Mouse (Mus musculus) heart, embryonic 15.5 days (tissue): ENCODE measurements around the gene Atp6v0e. TPM values are rescaled to one million over a fixed set of nuclear protein-coding genes. Genes with fewer than 3 reads are reported as not detected.

Experiments
- ATAC-seq: fragments of 200-750 bp; cut with Nextera tagmentation; replicated peaks from 2 replicates; pipeline ENCODE4 v1.8.0; 2017; ENCODE audit warnings: low read depth, moderate TSS enrichment; ENCODE audit not compliant: insufficient number of reproducible peaks, insufficient read depth, low FRiP score
- H3K27ac ChIP-seq: fragments of 300-500 bp; sonication (generic); 2 replicates; pipeline ENCODE4 v1.5.1; 2015; ENCODE audit warnings: mild to moderate bottlenecking, inconsistent platforms
- H3K27me3 ChIP-seq: fragments of 300-500 bp; sonication (generic); 2 replicates; pipeline ENCODE4 v1.6.1; 2015; ENCODE audit warnings: inconsistent platforms
- H3K36me3 ChIP-seq: fragments of 300-500 bp; sonication (generic); 2 replicates; pipeline ENCODE4 v1.6.1; 2015; ENCODE audit warnings: mild to moderate bottlenecking, inconsistent platforms
- H3K4me1 ChIP-seq: fragments of 300-500 bp; sonication (generic); replicated peaks from 2 replicates; pipeline ENCODE4 v1.6.1; 2015; ENCODE audit warnings: inconsistent platforms
- H3K4me2 ChIP-seq: fragments of 300-500 bp; sonication (generic); 2 replicates; pipeline ENCODE4 v1.6.1; 2015; ENCODE audit warnings: inconsistent platforms, mild to moderate bottlenecking, moderate library complexity
- H3K4me3 ChIP-seq: fragments of 300-500 bp; sonication (generic); 2 replicates; pipeline ENCODE4 v1.5.1; 2015; ENCODE audit warnings: mild to moderate bottlenecking, inconsistent platforms
- H3K9ac ChIP-seq: fragments of 300-500 bp; sonication (generic); 2 replicates; pipeline ENCODE4 v1.6.1; 2015; ENCODE audit warnings: mild to moderate bottlenecking, inconsistent platforms
- H3K9me3 ChIP-seq: fragments of 300-500 bp; sonication (generic); replicated peaks from 2 replicates; pipeline ENCODE4 v1.6.1; 2016; ENCODE audit warnings: inconsistent platforms
- WGBS: fragments of 180-500 bp; shearing (Covaris S2); methylation state at CpG from one replicate; pipeline ENCODE4 v1.1.7; 2015; ENCODE audit warnings: mixed read lengths; 5-methylcytosine and 5-hydroxymethylcytosine counted together
- polyA plus RNA-seq: library from polyadenylated mRNA; unstranded; fragments of >200 nt; fragmentation: Nextera tagmentation; extraction: Ambion mirVana; gene quantifications from 2 replicates; pipeline ENCODE4 v1.2.1, GENCODE M21; 2015

The Atp6v0e gene
- polyA plus RNA-seq, 1 experiment from 2014 or later, result 200 TPM

DNA sequence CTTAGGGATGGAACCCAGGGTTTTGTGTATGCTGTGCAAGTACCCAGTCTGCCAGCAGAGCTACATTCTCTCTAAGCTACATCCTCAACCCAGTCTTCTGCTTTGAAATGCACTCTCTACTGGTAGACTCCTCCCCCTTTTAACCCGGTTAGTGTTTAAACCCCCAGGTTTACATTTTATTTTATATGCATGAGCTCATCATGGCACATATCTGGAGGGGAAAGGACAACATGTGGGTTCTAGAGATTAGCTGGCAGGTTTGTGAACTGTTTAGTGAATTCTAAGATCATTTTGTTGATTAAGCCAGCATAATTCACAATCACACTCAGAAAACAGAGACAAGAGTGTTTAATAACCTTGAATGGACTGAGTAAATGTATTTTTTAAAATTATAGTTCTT is 61.8 kb downstream of the Atp6v0e start:
- Histone ChIP-seq H3K36me3 (no peaks in the 10 kb centered on the region), H3K27ac (no peak overlapping the region), H3K4me2 (no peak overlapping the region), H3K27me3 (no peaks in the 10 kb centered on the region), H3K4me1 (peaks cover 13% of the 10 kb centered on the region; the same call in 1 of the 2 replicates), H3K9ac (no peak overlapping the region), H3K9me3 (no peaks in the 10 kb centered on the region), H3K4me3 (no peak overlapping the region)
- no peak for ATAC-seq
- 38% methylated on average over 1 of the region's 1 CpGs for WGBS

DNA sequence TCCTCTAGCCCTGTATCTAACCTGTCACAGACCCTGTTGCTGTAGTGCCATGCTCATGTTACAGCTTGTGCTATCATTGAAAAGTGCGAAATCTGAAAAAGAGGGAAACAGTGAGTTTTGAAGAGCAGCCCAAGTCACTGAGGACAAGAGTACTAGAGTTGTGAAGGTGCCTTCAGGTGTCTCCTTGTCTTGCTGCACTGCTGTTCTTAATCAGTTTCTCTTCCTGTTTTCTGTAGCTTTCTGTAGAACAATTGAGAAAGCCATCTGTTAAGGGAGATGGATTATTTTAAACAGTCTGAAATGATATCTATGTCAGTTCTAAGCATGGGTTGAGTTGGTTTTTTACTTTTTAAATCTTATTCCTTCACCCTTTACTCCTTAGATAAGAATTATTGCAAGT is 63.6 kb downstream of the Atp6v0e start:
- 42% methylated on average over 1 of the region's 1 CpGs for WGBS
- no peak for ATAC-seq
- no peaks in the 10 kb centered on the region for H3K27me3 ChIP-seq
- H3K9me3 ChIP-seq, result no peaks in the 10 kb centered on the region
- H3K9ac ChIP-seq, result no peak overlapping the region
- H3K36me3 ChIP-seq, result no peaks in the 10 kb centered on the region
- peaks cover 13% of the 10 kb centered on the region; the same call in 1 of the 2 replicates for H3K4me1 ChIP-seq
- H3K4me3 ChIP-seq, result no peak overlapping the region
- H3K4me2 ChIP-seq, result no peak overlapping the region
- H3K27ac ChIP-seq, result no peak overlapping the region

DNA sequence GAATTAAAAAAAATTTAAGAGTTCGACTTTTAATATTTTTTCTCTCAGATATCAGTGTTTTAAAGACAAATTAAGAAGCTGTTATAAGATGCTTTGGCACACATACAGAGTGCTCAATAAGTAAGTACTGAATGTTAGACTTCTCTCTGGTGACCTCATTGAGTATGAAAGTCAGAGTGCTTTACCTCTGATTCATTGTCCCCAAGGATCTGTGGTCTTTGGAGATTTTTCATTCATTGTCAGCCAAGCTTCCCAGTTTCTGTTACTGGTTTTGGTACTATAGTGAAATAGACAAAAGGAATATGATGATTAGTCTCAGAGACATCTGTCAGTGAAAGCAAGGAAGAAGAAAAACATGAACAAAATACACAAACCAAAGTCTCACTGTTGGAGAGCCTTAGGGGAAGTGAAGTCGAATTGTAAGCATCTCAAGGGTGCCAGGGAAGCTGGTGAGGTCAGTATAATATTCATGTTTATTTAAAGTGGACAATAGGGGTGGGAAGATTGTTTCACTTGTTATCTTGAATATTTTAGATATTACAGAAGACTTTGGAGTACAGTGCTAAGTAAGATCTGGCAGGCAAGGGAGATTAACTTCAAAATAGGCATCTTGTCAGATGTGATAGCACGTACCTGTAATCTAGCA is 64.2 kb downstream of the Atp6v0e start:
- Histone ChIP-seq H3K36me3 (no peaks in the 10 kb centered on the region), H3K4me1 (peaks cover 13% of the 10 kb centered on the region; the same call in 1 of the 2 replicates), H3K27ac (no peak overlapping the region), H3K4me2 (no peak overlapping the region), H3K4me3 (no peak overlapping the region), H3K27me3 (no peaks in the 10 kb centered on the region), H3K9ac (no peak overlapping the region), H3K9me3 (no peaks in the 10 kb centered on the region)
- ATAC-seq, result no peak
- WGBS, result 36% methylated on average over 3 of the region's 3 CpGs

DNA sequence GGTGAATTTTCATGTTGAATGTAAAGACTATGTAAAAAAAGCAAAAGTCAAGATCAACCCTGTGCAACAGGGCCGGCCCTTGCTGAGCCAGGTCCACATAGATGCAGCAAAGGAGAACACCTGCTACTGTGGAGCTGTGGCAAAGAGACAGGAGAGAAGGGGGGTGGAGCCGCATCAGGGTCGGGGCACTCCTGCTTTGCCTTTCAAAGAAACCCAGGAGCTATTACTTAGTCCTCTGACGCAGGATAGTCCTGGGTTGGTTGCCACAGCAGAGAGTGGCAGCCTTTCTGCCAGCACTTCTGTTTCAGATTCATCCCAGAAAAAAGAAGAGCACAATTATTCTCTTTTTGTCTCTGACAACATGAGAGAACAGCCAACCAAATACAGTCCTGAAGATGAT is 79.5 kb downstream of the Atp6v0e start:
- no peak overlapping the region for H3K27ac ChIP-seq
- H3K27me3 ChIP-seq, result no peaks in the 10 kb centered on the region
- H3K9me3 ChIP-seq, result no peaks in the 10 kb centered on the region
- no peak overlapping the region for H3K4me2 ChIP-seq
- no peaks in the 10 kb centered on the region for H3K4me1 ChIP-seq
- H3K9ac ChIP-seq, result no peak overlapping the region
- 66% methylated on average over 4 of the region's 4 CpGs for WGBS
- ATAC-seq, result no peak
- no peak overlapping the region for H3K4me3 ChIP-seq
- H3K36me3 ChIP-seq, result peaks cover 5% of the 10 kb centered on the region; the same call in 1 of the 2 replicates

DNA sequence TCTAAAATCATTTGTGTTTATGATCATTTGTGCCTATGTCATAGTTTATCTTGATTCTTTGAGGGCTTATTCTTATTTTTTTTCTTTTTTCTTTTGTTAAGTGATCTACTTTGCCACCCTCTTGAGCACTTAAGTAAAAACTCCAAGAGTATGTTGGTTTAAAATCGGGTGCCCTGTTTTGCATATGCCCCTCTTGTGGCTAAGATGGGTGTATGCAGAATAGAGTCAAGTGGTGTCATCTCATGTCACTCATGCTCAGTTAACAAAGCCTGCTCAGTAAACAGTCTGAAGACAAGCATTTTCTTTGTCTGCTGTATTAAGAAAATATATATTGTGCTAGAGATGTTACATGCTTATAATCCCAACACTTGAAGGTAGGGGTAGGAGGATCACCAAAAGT is 80.3 kb downstream of the Atp6v0e start:
- H3K9me3 ChIP-seq, result no peaks in the 10 kb centered on the region
- no peak overlapping the region for H3K4me2 ChIP-seq
- H3K9ac ChIP-seq, result no peak overlapping the region
- no peaks in the 10 kb centered on the region for H3K27me3 ChIP-seq
- H3K36me3 ChIP-seq, result peaks cover 5% of the 10 kb centered on the region; the same call in 1 of the 2 replicates
- no peaks in the 10 kb centered on the region for H3K4me1 ChIP-seq
- no peak overlapping the region for H3K4me3 ChIP-seq
- WGBS, result 41% methylated on average over 1 of the region's 1 CpGs
- no peak for ATAC-seq
- no peak overlapping the region for H3K27ac ChIP-seq

Other genes with a start within 250 kb of the Atp6v0e start
- 2.5 and 2.7 TPM in 2 replicates for gene Neurl1b, start 248.4 kb upstream of the Atp6v0e start, polyA plus RNA-seq
- gene Ergic1, start 101.7 kb upstream of the Atp6v0e start, polyA plus RNA-seq, result 75.0 and 92.0 TPM in 2 replicates
- gene Dusp1, start 101.1 kb upstream of the Atp6v0e start, polyA plus RNA-seq, result 30.8 and 38.1 TPM in 2 replicates
- 6.5 and 8.6 TPM in 2 replicates for gene Crebrf, start 52.4 kb downstream of the Atp6v0e start, polyA plus RNA-seq
- gene Bnip1, start 117.8 kb downstream of the Atp6v0e start, polyA plus RNA-seq, result 51.6 and 53.3 TPM in 2 replicates
- 131 and 147 TPM in 2 replicates for gene Nkx2-5, start 181.8 kb downstream of the Atp6v0e start, polyA plus RNA-seq